8 mouse cellular contexts compared by ENCODE assay signal in genomic region chr11:104443359-104443758, GRCm38 (mm10). TPM values are rescaled to one million over a fixed set of nuclear protein-coding genes. Genes with fewer than 3 reads are reported as not detected.
DNase-seq lines count a peak whose midpoint lies in the region; ATAC-seq and TF ChIP-seq lines count a peak whose summit lies in the region.

No protein-coding gene starts in this region.

- H3K9me3 ChIP-seq in kidney, embryonic 16.5 days (ENCODE audit: low read length), result no peaks in the 10 kb centered on the region
- no peaks in the 10 kb centered on the region for H3K9me3 ChIP-seq in hindbrain, postnatal 0 days (ENCODE audit: low read length)
- H3K9me3 ChIP-seq in midbrain, embryonic 16.5 days (replicated peaks; ENCODE audit: control insufficient read depth, low read length, poor library complexity, severe bottlenecking), result no peaks in the 10 kb centered on the region

- no peaks in the 10 kb centered on the region for H3K36me3 ChIP-seq in kidney, embryonic 16.5 days (ENCODE audit: insufficient read depth, low read length)
- H3K36me3 ChIP-seq in hindbrain, postnatal 0 days (ENCODE audit: insufficient read depth, low read length), result no peaks in the 10 kb centered on the region
- no peaks in the 10 kb centered on the region for H3K36me3 ChIP-seq in midbrain, embryonic 16.5 days (ENCODE audit: control insufficient read depth, insufficient read depth, low read length)

- H3K4me1 ChIP-seq in kidney, embryonic 16.5 days (ENCODE audit: insufficient read depth, low read length), result peaks cover 8% of the 10 kb centered on the region; the same call in 1 of the 2 replicates
- H3K4me1 ChIP-seq in hindbrain, postnatal 0 days (ENCODE audit: insufficient read depth, low read length), result no peaks in the 10 kb centered on the region; the same call in 1 of the 2 replicates
- H3K4me1 ChIP-seq in midbrain, embryonic 16.5 days (ENCODE audit: control insufficient read depth, insufficient read depth, low read length), result peaks cover 18% of the 10 kb centered on the region

- ATAC-seq in kidney, embryonic 16.5 days (ENCODE audit: low FRiP score, low TSS enrichment), result no peak
- peak; percentile 48 for ATAC-seq in activated CD4-positive, CD25-positive, alpha-beta regulatory T cell, adult 4 months
- ATAC-seq in hindbrain, postnatal 0 days, result no peak
- ATAC-seq in midbrain, embryonic 16.5 days, result no peak

- no peak for TF ChIP-seq CTCF in hindbrain, postnatal 0 days (IDR thresholded peaks at IDR 0.05; ENCODE audit: low read depth)

- H3K27ac ChIP-seq in kidney, embryonic 16.5 days (ENCODE audit: low read length), result peak overlapping the region; percentile 100
- peak overlapping the region; percentile 100; the same call in 1 of the 2 replicates for H3K27ac ChIP-seq in hindbrain, postnatal 0 days
- no peak overlapping the region for H3K27ac ChIP-seq in midbrain, embryonic 16.5 days (ENCODE audit: low read length)

- H3K27me3 ChIP-seq in kidney, embryonic 16.5 days (ENCODE audit: insufficient read depth, low read length), result no peaks in the 10 kb centered on the region
- H3K27me3 ChIP-seq in hindbrain, postnatal 0 days (ENCODE audit: insufficient read depth, low read length), result no peaks in the 10 kb centered on the region
- H3K27me3 ChIP-seq in midbrain, embryonic 16.5 days (ENCODE audit: control insufficient read depth, insufficient read depth, low read depth, low read length), result no peaks in the 10 kb centered on the region

- no peak for DNase-seq in kidney, adult 8-10 months
- no peak for DNase-seq in hindbrain, postnatal 0 days (ENCODE audit: low spot score)
- no peak for DNase-seq in embryo, embryonic 11 days
- DNase-seq in right cerebral cortex, postnatal 14 days, result no peak
- no peak for DNase-seq in right cerebral cortex, postnatal 36 days (ENCODE audit: low spot score in 2 of 2)

- H3K4me3 ChIP-seq in kidney, embryonic 16.5 days (ENCODE audit: low read length), result peak overlapping the region; percentile 85
- peak overlapping the region; percentile 66 for H3K4me3 ChIP-seq in hindbrain, postnatal 0 days (ENCODE audit: low read length)
- H3K4me3 ChIP-seq in midbrain, embryonic 16.5 days (ENCODE audit: low read depth, low read length), result peak overlapping the region; percentile 84

- WGBS in kidney, embryonic 16.5 days, result 41% methylated on average over 2 of the region's 2 CpGs
- 51% methylated on average over 2 of the region's 2 CpGs for WGBS in hindbrain, postnatal 0 days
- 40% methylated on average over 2 of the region's 2 CpGs for WGBS in midbrain, embryonic 16.5 days

- H3K9ac ChIP-seq in kidney, embryonic 16.5 days (replicated peaks; ENCODE audit: low read length), result no peak overlapping the region
- 0 out of 2 replicates have a peak overlapping the region, but pooled peaks have one; percentile 99 for H3K9ac ChIP-seq in hindbrain, postnatal 0 days (replicated peaks; ENCODE audit: low read length)
- H3K9ac ChIP-seq in midbrain, embryonic 16.5 days (ENCODE audit: low read depth, low read length), result no peak overlapping the region

- H3K4me2 ChIP-seq in kidney, embryonic 16.5 days (replicated peaks; ENCODE audit: low read depth, low read length), result peak overlapping the region; percentile 78
- H3K4me2 ChIP-seq in hindbrain, postnatal 0 days (ENCODE audit: low read depth, low read length), result peak overlapping the region; percentile 87
- peak overlapping the region; percentile 58 for H3K4me2 ChIP-seq in midbrain, embryonic 16.5 days (ENCODE audit: low read length)

RNA-seq across cellular contexts. Expression of gene Kansl1, which starts 25.3 kb away (rescaled TPM):
- 22.5 and 27.1 TPM in 2 replicates for polyA plus RNA-seq in kidney, embryonic 16.5 days (2015; fragmentation: Nextera tagmentation; extraction: Ambion mirVana)
- polyA plus RNA-seq in activated CD4-positive, CD25-positive, alpha-beta regulatory T cell, adult 4 months (2017; shearing (Covaris generic)), result 10 to 100 TPM; 35.2 to 43.0 TPM
- 54.9 and 75.5 TPM in 2 replicates for total RNA-seq in hindbrain, postnatal 0 days (2014; rRNA removed)
- 17.9 and 19.0 TPM in 2 replicates for polyA plus RNA-seq in hindbrain, postnatal 0 days (2015; fragmentation: Nextera tagmentation; extraction: Ambion mirVana)
- polyA plus RNA-seq in midbrain, embryonic 16.5 days (2015; fragmentation: Nextera tagmentation; extraction: Ambion mirVana), result 27.9 and 28.2 TPM in 2 replicates
